Mouse (Mus musculus): ENCODE data around the gene Chd3. TPM values are rescaled to one million over a fixed set of nuclear protein-coding genes. Genes with fewer than 3 reads are reported as not detected.

Gene Chd3
- polyA plus RNA-seq, 1 experiment from 2014 or later: 87.4 TPM

- peak within 1 kb of the TSS; percentile 90; the same call in 1 of the 2 replicates for H3K9ac ChIP-seq (replicated peaks; ENCODE audit: low read depth, low read length)
- peaks cover 39% of the 10 kb centered on the region for H3K4me1 ChIP-seq (ENCODE audit: control insufficient read depth, insufficient read depth, low read length)
- peak within 1 kb of the TSS; percentile 99 for H3K4me2 ChIP-seq (replicated peaks; ENCODE audit: low read depth, low read length)
- ATAC-seq (ENCODE audit: insufficient number of reproducible peaks, insufficient read depth, low FRiP score, low read depth): no peak
- no peaks in the 10 kb centered on the region for H3K9me3 ChIP-seq (ENCODE audit: control insufficient read depth, low read depth, low read length)
- H3K27me3 ChIP-seq (ENCODE audit: control insufficient read depth, insufficient read depth, low read length): no peaks in the 10 kb centered on the region
- peaks cover 13% of the 10 kb centered on the region; the same call in 1 of the 2 replicates for H3K36me3 ChIP-seq (ENCODE audit: control insufficient read depth, insufficient read depth, low read length)
- peak within 1 kb of the TSS; percentile 82 for H3K4me3 ChIP-seq (ENCODE audit: low read depth, low read length)
- WGBS: 24% methylated on average over 12 of the region's 12 CpGs
- H3K27ac ChIP-seq (ENCODE audit: low read length): peak within 1 kb of the TSS; percentile 99
Observed at GRCm38 (mm10) chr11:69413221-69414181, 44.3 kb upstream of the Chd3 start, which contains the start of gene Kdm6b. Kdm6b (minus strand) TSS chr11:69413675.

- H3K4me3 ChIP-seq (ENCODE audit: low read depth, low read length): no peak overlapping the region
- WGBS: 46% methylated on average over 7 of the region's 7 CpGs
- peak overlapping the region; percentile 11; the same call in 1 of the 2 replicates for H3K27ac ChIP-seq (ENCODE audit: low read length)
Observed at GRCm38 (mm10) chr11:69412548-69412947, 43.3 kb upstream of the Chd3 start.

GRCm38 (mm10) chr11:69411538-69412203 is 42.5 kb upstream of the Chd3 start:
- H3K27me3 ChIP-seq (ENCODE audit: control insufficient read depth, insufficient read depth, low read length): no peaks in the 10 kb centered on the region
- no peaks in the 10 kb centered on the region for H3K9me3 ChIP-seq (ENCODE audit: control insufficient read depth, low read depth, low read length)
- H3K4me3 ChIP-seq (ENCODE audit: low read depth, low read length): peak overlapping the region; percentile 84
- peak overlapping the region; percentile 99 for H3K27ac ChIP-seq (ENCODE audit: low read length)
- peaks cover 29% of the 10 kb centered on the region for H3K36me3 ChIP-seq (ENCODE audit: control insufficient read depth, insufficient read depth, low read length)
- peak overlapping the region; percentile 99 for H3K4me2 ChIP-seq (replicated peaks; ENCODE audit: low read depth, low read length)
- H3K4me1 ChIP-seq (ENCODE audit: control insufficient read depth, insufficient read depth, low read length): peaks cover 41% of the 10 kb centered on the region
- ATAC-seq (ENCODE audit: insufficient number of reproducible peaks, insufficient read depth, low FRiP score, low read depth): no peak
- WGBS: under 1% methylated on average over 39 of the region's 39 CpGs
- peak overlapping the region; percentile 84 for H3K9ac ChIP-seq (replicated peaks; ENCODE audit: low read depth, low read length)

More at GRCm38 (mm10) chr11:69412548-69412947, 43.3 kb upstream of the Chd3 start:
- Histone ChIP-seq H3K36me3 (ENCODE audit: control insufficient read depth, insufficient read depth, low read length) (peaks cover 20% of the 10 kb centered on the region), H3K9ac (replicated peaks; ENCODE audit: low read depth, low read length) (peak overlapping the region; percentile 84; the same call in 1 of the 2 replicates), H3K9me3 (ENCODE audit: control insufficient read depth, low read depth, low read length) (no peaks in the 10 kb centered on the region), H3K27me3 (ENCODE audit: control insufficient read depth, insufficient read depth, low read length) (no peaks in the 10 kb centered on the region), H3K4me2 (replicated peaks; ENCODE audit: low read depth, low read length) (peak overlapping the region; percentile 99), H3K4me1 (ENCODE audit: control insufficient read depth, insufficient read depth, low read length) (peaks cover 46% of the 10 kb centered on the region)
- no peak for ATAC-seq (ENCODE audit: insufficient number of reproducible peaks, insufficient read depth, low FRiP score, low read depth)

GRCm38 (mm10) chr11:69411073-69411535 is 41.9 kb upstream of the Chd3 start:
- H3K4me2 ChIP-seq (replicated peaks; ENCODE audit: low read depth, low read length): peak overlapping the region; percentile 99
- peak; percentile 71 for ATAC-seq (ENCODE audit: insufficient number of reproducible peaks, insufficient read depth, low FRiP score, low read depth)
- peak overlapping the region; percentile 84 for H3K9ac ChIP-seq (replicated peaks; ENCODE audit: low read depth, low read length)
- H3K27me3 ChIP-seq (ENCODE audit: control insufficient read depth, insufficient read depth, low read length): no peaks in the 10 kb centered on the region
- no peaks in the 10 kb centered on the region for H3K9me3 ChIP-seq (ENCODE audit: control insufficient read depth, low read depth, low read length)
- H3K4me1 ChIP-seq (ENCODE audit: control insufficient read depth, insufficient read depth, low read length): peaks cover 39% of the 10 kb centered on the region
- H3K27ac ChIP-seq (ENCODE audit: low read length): peak overlapping the region; percentile 99
- under 1% methylated on average over 26 of the region's 26 CpGs for WGBS
- H3K4me3 ChIP-seq (ENCODE audit: low read depth, low read length): peak overlapping the region; percentile 84
- peaks cover 35% of the 10 kb centered on the region for H3K36me3 ChIP-seq (ENCODE audit: control insufficient read depth, insufficient read depth, low read length)

- Histone ChIP-seq H3K9ac (replicated peaks; ENCODE audit: low read depth, low read length) (peak overlapping the region; percentile 84), H3K4me1 (ENCODE audit: control insufficient read depth, insufficient read depth, low read length) (peaks cover 39% of the 10 kb centered on the region), H3K27ac (ENCODE audit: low read length) (peak overlapping the region; percentile 99), H3K27me3 (ENCODE audit: control insufficient read depth, insufficient read depth, low read length) (no peaks in the 10 kb centered on the region), H3K9me3 (ENCODE audit: control insufficient read depth, low read depth, low read length) (no peaks in the 10 kb centered on the region), H3K36me3 (ENCODE audit: control insufficient read depth, insufficient read depth, low read length) (peaks cover 41% of the 10 kb centered on the region), H3K4me2 (replicated peaks; ENCODE audit: low read depth, low read length) (peak overlapping the region; percentile 99), H3K4me3 (ENCODE audit: low read depth, low read length) (peak overlapping the region; percentile 84)
- under 1% methylated on average over 41 of the region's 41 CpGs for WGBS
- 0 out of 2 replicates have a peak, but pooled peaks have one; percentile 3 for ATAC-seq (ENCODE audit: insufficient number of reproducible peaks, insufficient read depth, low FRiP score, low read depth)
Observed at GRCm38 (mm10) chr11:69410310-69411072, 41.3 kb upstream of the Chd3 start.

- 0% methylated on average over 18 of the region's 18 CpGs for WGBS
- no peaks in the 10 kb centered on the region for H3K9me3 ChIP-seq (ENCODE audit: control insufficient read depth, low read depth, low read length)
- H3K27me3 ChIP-seq (ENCODE audit: control insufficient read depth, insufficient read depth, low read length): no peaks in the 10 kb centered on the region
- H3K4me2 ChIP-seq (replicated peaks; ENCODE audit: low read depth, low read length): peak overlapping the region; percentile 99
- peak overlapping the region; percentile 84 for H3K9ac ChIP-seq (replicated peaks; ENCODE audit: low read depth, low read length)
- peaks cover 46% of the 10 kb centered on the region for H3K36me3 ChIP-seq (ENCODE audit: control insufficient read depth, insufficient read depth, low read length)
- H3K4me3 ChIP-seq (ENCODE audit: low read depth, low read length): peak overlapping the region; percentile 84
- ATAC-seq (ENCODE audit: insufficient number of reproducible peaks, insufficient read depth, low FRiP score, low read depth): no peak
- peak overlapping the region; percentile 99 for H3K27ac ChIP-seq (ENCODE audit: low read length)
- peaks cover 39% of the 10 kb centered on the region for H3K4me1 ChIP-seq (ENCODE audit: control insufficient read depth, insufficient read depth, low read length)
Observed at GRCm38 (mm10) chr11:69410045-69410309, 40.8 kb upstream of the Chd3 start.

- H3K9me3 ChIP-seq (ENCODE audit: control insufficient read depth, low read depth, low read length): no peaks in the 10 kb centered on the region
- H3K27ac ChIP-seq (ENCODE audit: low read length): peak overlapping the region; percentile 99
- under 1% methylated on average over 41 of the region's 46 CpGs for WGBS
- H3K9ac ChIP-seq (replicated peaks; ENCODE audit: low read depth, low read length): peak overlapping the region; percentile 84
- H3K36me3 ChIP-seq (ENCODE audit: control insufficient read depth, insufficient read depth, low read length): peaks cover 50% of the 10 kb centered on the region
- peak; percentile 54 for ATAC-seq (ENCODE audit: insufficient number of reproducible peaks, insufficient read depth, low FRiP score, low read depth)
- H3K4me2 ChIP-seq (replicated peaks; ENCODE audit: low read depth, low read length): peak overlapping the region; percentile 99
- peaks cover 37% of the 10 kb centered on the region for H3K4me1 ChIP-seq (ENCODE audit: control insufficient read depth, insufficient read depth, low read length)
- no peaks in the 10 kb centered on the region for H3K27me3 ChIP-seq (ENCODE audit: control insufficient read depth, insufficient read depth, low read length)
- peak overlapping the region; percentile 84 for H3K4me3 ChIP-seq (ENCODE audit: low read depth, low read length)
Observed at GRCm38 (mm10) chr11:69409378-69410044, 40.3 kb upstream of the Chd3 start.
